Mouse (Mus musculus): ENCODE data around the gene Trim2. TPM values are rescaled to one million over a fixed set of nuclear protein-coding genes. Genes with fewer than 3 reads are reported as not detected.

Trim2 gene
- total RNA-seq (2014; fragmentation: Nextera tagmentation) (9.3 and 12.1 TPM in 2 replicates), total RNA-seq (2017) (4.9 and 6.1 TPM in 2 replicates)

DNA sequence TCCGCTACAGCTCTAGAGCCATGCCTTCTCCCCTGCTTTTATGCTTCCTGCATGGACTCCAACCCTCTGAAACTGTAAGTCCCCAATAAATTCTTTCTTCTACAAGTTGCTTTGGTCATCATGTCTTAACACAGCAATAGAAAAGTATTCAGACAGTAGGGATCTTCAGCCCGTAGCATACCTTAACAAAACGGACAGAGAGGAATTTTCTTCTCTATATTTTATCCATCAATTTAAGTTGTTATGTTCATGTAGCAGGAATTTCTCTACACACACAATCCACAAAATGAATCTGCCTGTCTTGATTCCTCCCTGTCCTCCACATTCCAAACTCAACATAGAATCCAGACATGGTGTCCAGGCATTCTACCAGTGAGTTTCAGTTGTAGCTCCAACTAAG lies at the start of gene Trim2:
TSS of gene Trim2 (minus strand) at position 101 of the 400 bp plus-strand sequence.
- ATAC-seq (replicated peaks; ENCODE audit: low FRiP score, low TSS enrichment, poor library complexity, severe bottlenecking), result no peak

- peak; percentile 93 for ATAC-seq (replicated peaks; ENCODE audit: low FRiP score, low TSS enrichment, poor library complexity, severe bottlenecking)
Observed at GRCm38 (mm10) chr3:84355930-84356689, 49.4 kb upstream of the Trim2 start.

- ATAC-seq (replicated peaks; ENCODE audit: low FRiP score, low TSS enrichment, poor library complexity, severe bottlenecking), result peak; percentile 40; the same call in 1 of the 2 replicates
Observed at GRCm38 (mm10) chr3:84352353-84353034, 45.8 kb upstream of the Trim2 start.

GRCm38 (mm10) chr3:84350311-84350710 lies 43.6 kb upstream of the Trim2 start:
- peak; percentile 90 for ATAC-seq (replicated peaks; ENCODE audit: low FRiP score, low TSS enrichment, poor library complexity, severe bottlenecking)

- no peak for ATAC-seq (replicated peaks; ENCODE audit: low FRiP score, low TSS enrichment, poor library complexity, severe bottlenecking)
Observed at GRCm38 (mm10) chr3:84349771-84350170, 43.1 kb upstream of the Trim2 start.

- ATAC-seq (replicated peaks; ENCODE audit: low FRiP score, low TSS enrichment, poor library complexity, severe bottlenecking), result no peak
Observed at GRCm38 (mm10) chr3:84347426-84347825, 40.7 kb upstream of the Trim2 start.

- no peak for ATAC-seq (replicated peaks; ENCODE audit: low FRiP score, low TSS enrichment, poor library complexity, severe bottlenecking)
Observed at GRCm38 (mm10) chr3:84346456-84347150, 39.9 kb upstream of the Trim2 start.

DNA sequence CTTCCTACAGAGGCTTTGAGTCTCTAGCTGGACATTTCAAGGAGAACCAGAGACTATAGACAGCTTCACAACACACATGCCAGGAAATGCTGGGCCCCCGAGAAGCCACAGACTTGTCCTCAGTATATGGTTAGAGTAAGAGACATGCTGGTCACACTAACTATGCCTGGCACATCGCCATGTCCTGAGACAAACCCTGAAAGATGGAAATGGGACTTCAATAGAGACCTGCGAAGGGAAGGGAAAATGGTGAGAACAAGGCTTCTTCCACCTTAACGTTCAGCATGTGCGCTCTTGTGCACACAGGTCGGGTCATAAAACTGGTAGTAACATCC lies 38.9 kb upstream of the Trim2 start:
- no peak for ATAC-seq (replicated peaks; ENCODE audit: low FRiP score, low TSS enrichment, poor library complexity, severe bottlenecking)

DNA sequence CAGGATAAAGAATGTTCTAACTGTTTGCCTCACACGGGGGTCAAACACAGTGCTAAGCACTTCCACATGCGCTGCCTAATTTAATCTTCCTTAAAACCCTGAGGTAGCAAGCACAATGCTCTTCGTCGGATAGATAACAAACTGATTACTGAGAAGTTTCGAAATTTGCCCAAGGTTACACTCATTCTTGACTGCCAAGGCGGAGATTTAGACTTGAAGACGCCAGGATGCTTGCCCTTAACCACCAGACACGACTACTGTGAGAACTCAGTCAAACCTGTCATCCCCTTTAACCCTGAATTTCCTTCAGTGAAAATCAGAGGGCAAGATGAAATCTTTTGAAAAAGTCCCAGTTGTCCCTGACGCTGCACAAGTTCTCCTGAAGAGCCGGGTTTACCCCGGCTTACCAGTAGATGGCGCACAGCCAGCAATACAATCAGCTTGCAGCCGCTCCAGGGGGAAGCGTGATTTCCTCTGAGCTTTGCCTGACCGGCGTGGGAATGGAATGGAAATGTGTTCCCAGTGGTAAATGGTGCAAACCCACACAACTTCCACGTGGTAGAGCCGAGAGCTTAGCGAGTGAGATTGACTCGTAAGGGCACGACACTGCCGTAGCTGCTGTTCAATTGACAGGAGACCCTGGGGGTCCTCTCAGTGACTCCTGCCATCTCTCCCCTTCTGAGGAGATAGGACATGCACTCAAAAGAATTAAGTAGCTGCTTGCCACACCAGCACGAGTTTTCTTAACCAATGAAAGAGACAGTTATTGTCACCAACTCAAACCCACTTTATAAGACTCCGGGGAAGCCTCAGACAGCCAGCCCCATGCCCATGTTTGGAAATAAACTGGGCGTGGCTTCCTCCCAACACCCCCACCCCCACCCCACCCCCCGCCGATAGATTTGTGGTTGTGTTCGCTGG lies 38.3 kb upstream of the Trim2 start:
- ATAC-seq (replicated peaks; ENCODE audit: low FRiP score, low TSS enrichment, poor library complexity, severe bottlenecking), result peak; percentile 66

DNA sequence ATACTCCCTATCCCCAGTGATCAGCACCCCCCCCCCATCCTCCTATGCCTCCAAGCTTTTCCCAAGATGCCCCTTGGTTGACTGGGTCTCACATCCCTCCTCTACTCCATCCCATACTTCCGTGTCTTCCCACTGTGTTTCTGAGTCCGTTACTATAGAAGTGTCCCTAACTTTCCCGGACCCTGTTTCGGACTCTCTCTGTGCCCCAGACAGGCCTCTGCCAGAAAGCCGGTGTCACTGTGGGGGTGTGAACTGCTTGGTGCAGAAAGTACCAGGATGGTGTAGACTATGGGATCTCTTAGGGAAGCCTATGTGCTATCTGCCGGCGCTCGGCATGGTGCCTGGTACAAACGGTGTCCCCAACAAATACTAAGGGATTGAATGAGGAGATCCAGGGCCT lies 36.4 kb upstream of the Trim2 start:
- ATAC-seq (replicated peaks; ENCODE audit: low FRiP score, low TSS enrichment, poor library complexity, severe bottlenecking), result no peak

GRCm38 (mm10) chr3:84341811-84342210 lies 35.1 kb upstream of the Trim2 start:
- no peak for ATAC-seq (replicated peaks; ENCODE audit: low FRiP score, low TSS enrichment, poor library complexity, severe bottlenecking)

- peak; percentile 46 for ATAC-seq (replicated peaks; ENCODE audit: low FRiP score, low TSS enrichment, poor library complexity, severe bottlenecking)
Observed at GRCm38 (mm10) chr3:84337585-84337984, 30.9 kb upstream of the Trim2 start.

- ATAC-seq (replicated peaks; ENCODE audit: low FRiP score, low TSS enrichment, poor library complexity, severe bottlenecking), result no peak
Observed at GRCm38 (mm10) chr3:84336342-84336741, 29.7 kb upstream of the Trim2 start.

DNA sequence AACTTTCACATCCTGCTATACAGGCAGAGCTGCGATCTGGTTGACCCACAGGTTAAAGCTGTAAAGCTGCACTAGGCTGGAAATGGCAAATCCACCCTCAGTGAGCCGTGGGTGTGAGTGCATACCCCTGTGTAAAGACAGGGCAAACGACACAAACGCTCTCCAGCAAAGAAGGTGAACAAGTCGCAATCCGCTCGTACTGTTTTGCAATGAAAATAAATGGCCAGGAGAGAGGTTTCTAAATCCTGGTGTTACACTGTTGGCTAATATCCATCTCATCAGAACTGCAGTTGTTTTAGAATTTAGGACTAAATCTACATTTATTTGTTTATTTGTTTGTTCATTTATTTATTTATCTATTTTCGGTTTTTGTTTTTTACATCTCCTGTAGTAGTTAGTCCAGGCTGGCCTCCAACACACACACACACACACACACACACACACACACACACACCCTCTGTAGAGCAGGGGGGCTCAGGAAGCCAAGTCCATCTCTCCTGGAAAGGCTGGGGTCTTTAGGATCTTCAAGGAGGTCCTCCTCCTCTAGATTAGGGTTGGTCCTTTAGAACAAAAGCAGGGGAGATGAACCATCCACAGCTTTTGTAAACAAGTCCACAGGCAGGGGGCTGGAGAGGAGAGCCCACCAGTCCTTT lies 28.9 kb upstream of the Trim2 start:
- no peak for ATAC-seq (replicated peaks; ENCODE audit: low FRiP score, low TSS enrichment, poor library complexity, severe bottlenecking)

GRCm38 (mm10) chr3:84334771-84335420 lies 28.2 kb upstream of the Trim2 start:
- no peak for ATAC-seq (replicated peaks; ENCODE audit: low FRiP score, low TSS enrichment, poor library complexity, severe bottlenecking)

DNA sequence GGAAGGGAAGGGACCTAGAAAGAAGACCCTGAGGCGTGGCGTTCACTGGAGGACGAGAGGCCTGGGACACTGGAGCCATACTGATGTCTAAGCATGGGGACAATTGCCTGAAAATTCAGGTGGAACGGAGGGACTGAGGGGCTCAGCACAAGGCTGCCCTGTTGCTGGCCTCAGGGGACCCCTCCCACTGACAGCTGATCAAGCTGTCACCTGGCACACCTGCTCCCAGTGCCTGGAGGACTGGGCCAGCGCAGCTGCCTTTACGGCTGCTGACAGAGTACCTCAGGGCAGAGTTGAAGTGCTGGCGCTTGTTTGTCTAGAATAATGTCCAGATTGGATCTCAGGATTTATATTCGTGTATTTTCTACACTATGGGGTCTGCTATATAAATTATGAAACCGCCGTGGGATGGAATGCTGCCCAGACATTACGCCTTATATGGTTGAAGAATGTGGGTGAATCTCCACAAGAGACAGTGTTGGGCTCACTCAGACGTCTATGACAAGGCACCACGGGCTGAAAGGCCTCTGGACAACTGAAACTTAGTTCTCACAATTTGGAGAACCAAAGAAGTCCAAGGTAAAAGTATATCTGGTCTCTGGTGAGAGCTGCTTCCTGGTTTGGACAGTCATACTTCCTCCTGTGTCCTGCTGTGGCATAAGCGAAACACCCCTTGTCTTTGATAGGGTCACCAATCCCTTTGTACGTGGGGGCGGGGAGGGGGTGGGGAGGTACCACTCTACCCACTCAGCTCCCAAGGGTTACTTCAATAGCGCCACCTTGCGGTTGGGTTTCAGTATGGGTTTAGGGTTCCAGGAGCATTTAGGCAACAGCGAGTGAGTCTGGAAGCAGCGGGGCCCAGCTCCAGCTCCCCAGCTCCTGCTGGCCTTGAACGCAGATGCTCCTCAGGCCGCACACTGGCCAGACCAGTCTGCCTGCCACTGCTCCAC lies 27.0 kb upstream of the Trim2 start:
- peak; percentile 51; the same call in 1 of the 2 replicates for ATAC-seq (replicated peaks; ENCODE audit: low FRiP score, low TSS enrichment, poor library complexity, severe bottlenecking)

GRCm38 (mm10) chr3:84330210-84330609 lies 23.5 kb upstream of the Trim2 start:
- no peak for ATAC-seq (replicated peaks; ENCODE audit: low FRiP score, low TSS enrichment, poor library complexity, severe bottlenecking)
